Mouse (Mus musculus) hindlimb bud, embryonic 11.5 days (tissue): ENCODE measurements around the gene 1700001J03Rik.
"Not testable (repeated sequence)": the region's sequence is repeated elsewhere in the genome, so short reads cannot be mapped to it uniquely, and the experiment has no call there.

Experiments used
- DNase-seq: peaks from one replicate; pipeline ENCODE4 v3.0.0-alpha.2; 2012; ENCODE audit warnings: low read depth, low spot score; ENCODE audit errors: extremely low spot score

The 1700001J03Rik gene

GRCm38 (mm10) chr5:146188712-146189111 is 3.6 kb upstream of the 1700001J03Rik start:
- DNase-seq: no peak

DNA sequence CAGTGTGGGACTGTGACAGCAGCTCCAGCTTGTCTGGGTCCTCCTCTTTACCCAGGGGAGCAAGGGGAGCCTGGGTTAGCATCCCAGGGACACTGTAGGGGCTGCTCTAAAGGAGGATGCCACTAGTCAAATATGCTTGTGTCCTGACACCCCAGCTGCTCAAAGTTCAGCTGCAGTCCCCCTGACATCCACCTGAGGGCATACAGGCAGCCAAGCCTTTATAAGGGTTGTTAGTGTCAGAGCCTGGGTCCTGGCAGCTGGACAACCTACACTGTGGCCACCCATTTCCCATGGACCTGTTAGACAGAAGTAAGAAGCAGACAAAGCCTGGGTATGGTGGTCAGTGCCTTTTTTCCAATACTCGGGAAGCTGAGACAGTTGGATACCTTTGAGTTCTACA is 3.0 kb upstream of the 1700001J03Rik start:
- DNase-seq: no peak

DNA sequence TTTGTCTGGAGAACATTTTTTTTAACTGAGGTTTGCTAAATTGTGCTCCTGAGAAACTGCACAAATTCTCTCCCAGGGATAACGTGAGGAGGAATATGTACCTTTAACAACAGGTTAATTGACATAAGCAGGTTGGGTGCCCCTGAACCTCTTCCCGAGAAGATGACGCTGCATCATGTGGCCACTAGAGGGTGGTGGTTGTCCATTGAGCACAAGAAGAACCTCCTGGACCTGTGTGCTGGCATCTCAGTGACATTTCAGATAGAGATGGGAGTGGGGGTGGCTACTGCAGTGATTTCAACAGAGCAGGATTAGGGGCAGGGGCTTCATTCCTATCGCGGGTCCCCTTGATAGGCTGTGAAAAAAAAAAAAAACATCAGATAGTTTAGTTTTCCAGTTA is 2.3 kb upstream of the 1700001J03Rik start:
- DNase-seq: not testable (repeated sequence)

DNA sequence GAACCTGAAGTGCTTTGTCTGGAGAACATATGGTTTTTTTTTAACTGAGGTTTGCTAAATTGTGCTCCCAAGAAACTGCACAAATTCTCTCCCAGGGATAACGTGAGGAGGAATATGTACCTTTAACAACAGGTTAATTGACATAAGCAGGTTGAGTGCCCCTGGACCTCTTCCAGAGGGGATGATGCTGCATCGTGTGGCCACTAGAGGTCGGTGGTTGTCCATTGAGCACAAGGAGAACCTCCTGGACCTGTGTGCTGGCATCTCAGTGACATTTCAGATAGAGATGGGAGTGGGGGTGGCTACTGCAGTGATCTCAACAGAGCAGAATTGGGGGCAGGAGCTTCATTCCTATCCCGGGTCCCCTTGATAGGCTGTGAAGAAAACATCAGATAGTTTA is 12.4 kb downstream of the 1700001J03Rik start:
- DNase-seq: not testable (repeated sequence)

DNA sequence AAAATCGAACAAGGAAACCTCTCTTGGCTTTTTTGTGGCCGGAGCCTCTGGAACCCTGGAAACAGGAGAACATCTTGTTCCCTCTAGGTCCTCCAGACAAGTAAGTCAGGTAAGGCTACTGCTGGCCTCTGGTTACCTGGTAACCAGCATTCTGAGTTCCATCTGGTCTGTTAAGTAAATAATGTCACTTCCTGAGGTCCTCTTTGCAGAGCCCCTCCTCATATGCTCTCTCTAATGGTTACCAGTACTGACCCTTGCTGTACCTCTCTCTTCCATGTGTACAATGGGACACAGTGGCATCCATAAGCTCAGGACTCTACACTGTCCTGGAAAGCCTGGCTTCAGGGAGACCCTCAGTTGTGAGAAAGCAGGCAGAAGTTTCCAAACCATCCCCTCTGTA is 14.5 kb downstream of the 1700001J03Rik start, which contains the start of gene Gm6309:
TSS of gene Gm6309 (minus strand) at position 101 of the 400 bp plus-strand sequence.
- DNase-seq: not testable (repeated sequence)

- not testable (repeated sequence) for DNase-seq
Measured at GRCm38 (mm10) chr5:146160439-146160838, 24.7 kb downstream of the 1700001J03Rik start, which contains the start of gene Gm5565. TSS of gene Gm5565 (minus strand) at chr5:146160539.

DNA sequence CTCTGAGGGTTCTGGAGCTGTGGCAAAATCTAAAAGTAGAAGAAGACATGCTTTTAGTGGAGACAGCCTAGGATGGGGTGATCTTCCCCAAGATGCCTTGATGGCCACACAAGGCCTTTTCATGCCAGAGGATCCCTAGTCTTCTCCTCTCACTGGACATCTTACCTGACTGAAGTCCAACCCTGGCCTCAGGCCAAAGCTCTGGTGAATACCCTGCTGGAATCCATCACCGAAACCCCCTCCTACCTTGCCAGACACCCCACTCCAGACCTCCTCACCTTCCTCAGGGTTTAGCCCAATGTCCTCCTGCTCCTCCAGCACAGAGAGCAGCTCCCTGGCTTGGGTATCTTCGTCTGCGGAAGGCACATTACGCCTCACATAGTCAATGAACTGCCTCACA is 26.8 kb downstream of the 1700001J03Rik start:
- not testable (repeated sequence) for DNase-seq

GRCm38 (mm10) chr5:146150454-146150853 is 34.6 kb downstream of the 1700001J03Rik start:
- no peak for DNase-seq

GRCm38 (mm10) chr5:146147903-146148302 is 37.2 kb downstream of the 1700001J03Rik start:
- DNase-seq: no peak
